ENCODE assay signal across 14 mouse cellular contexts in the genomic region with DNA sequence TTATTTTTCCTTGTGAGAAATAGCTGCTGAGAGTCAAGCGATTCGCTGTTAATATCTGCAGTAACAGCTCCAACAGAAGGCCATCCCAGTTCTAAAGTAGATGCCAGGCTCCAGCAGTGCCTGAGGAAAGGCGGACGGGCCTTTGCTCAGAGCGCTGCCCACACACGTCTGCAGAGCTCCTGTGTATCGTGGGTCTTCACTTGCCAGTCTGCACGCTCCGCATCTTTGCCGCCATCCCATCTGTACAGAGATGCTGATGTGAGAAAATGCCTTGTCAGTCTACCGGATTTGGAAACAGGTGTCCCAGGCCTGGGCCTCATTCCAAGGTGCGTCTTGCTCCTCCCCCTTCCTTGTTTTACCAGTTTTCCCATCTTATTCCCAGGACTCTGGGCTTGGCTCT. TPM values are rescaled to one million over a fixed set of nuclear protein-coding genes. Genes with fewer than 3 reads are reported as not detected.
DNase-seq lines count a peak whose midpoint lies in the region; ATAC-seq and TF ChIP-seq lines count a peak whose summit lies in the region.
"Had no signal": no experiment of that assay in that cellular context is flagged by ENCODE, and none has a peak within 500 bp of the region (broad histone marks: within the 10 kb centered on the region; RNA-seq: fewer than 3 reads in every experiment).

No protein-coding gene starts in this region.

- TF ChIP-seq CTCF in hindbrain, postnatal 0 days (IDR thresholded peaks at IDR 0.05; ENCODE audit: low read depth) = no peak

- no peak for ATAC-seq in hindbrain, postnatal 0 days

- H3K9me3 ChIP-seq in hindbrain, postnatal 0 days (ENCODE audit: low read length) = no peaks in the 10 kb centered on the region
- H3K9me3 ChIP-seq in hindbrain, embryonic 10.5 days = no peaks in the 10 kb centered on the region
- H3K9me3 ChIP-seq: embryonic facial prominence, embryonic 12.5 days; limb, embryonic 13.5 days; lung, embryonic 15.5 days had no signal

- no peaks in the 10 kb centered on the region for H3K4me1 ChIP-seq in hindbrain, postnatal 0 days (ENCODE audit: insufficient read depth, low read length)
- H3K4me1 ChIP-seq in hindbrain, embryonic 10.5 days (replicated peaks) = peaks cover 2% of the 10 kb centered on the region; the same call in 1 of the 2 replicates

- H3K36me3 ChIP-seq in hindbrain, postnatal 0 days (ENCODE audit: insufficient read depth, low read length) = no peaks in the 10 kb centered on the region
- no peaks in the 10 kb centered on the region for H3K36me3 ChIP-seq in hindbrain, embryonic 10.5 days
- H3K36me3 ChIP-seq: embryonic facial prominence, embryonic 12.5 days; limb, embryonic 13.5 days; lung, embryonic 15.5 days had no signal

- peak overlapping the region; percentile 20; the same call in 1 of the 2 replicates for H3K27ac ChIP-seq in hindbrain, postnatal 0 days
- no peak overlapping the region for H3K27ac ChIP-seq in hindbrain, embryonic 10.5 days
- H3K27ac ChIP-seq: embryonic facial prominence, embryonic 12.5 days; limb, embryonic 13.5 days; lung, embryonic 15.5 days; stomach, postnatal 0 days had no signal

- peak; percentile 13 for DNase-seq in hindbrain, postnatal 0 days (ENCODE audit: low spot score)
- no peak for DNase-seq in hindbrain, embryonic 10.5 days (ENCODE audit: low spot score)
- peak; percentile 50 for DNase-seq in layer of hippocampus, adult 11-12 months (ENCODE audit: low spot score)
- peak; percentile 27 to 78 for DNase-seq in left cerebral cortex, adult 8-10 months (ENCODE audit: low spot score in 2 of 2)
- DNase-seq in right cerebral cortex, postnatal 4 days = peak; percentile 10
- no peak for DNase-seq in spleen, postnatal 10 days (ENCODE audit: low spot score in 2 of 2)
- DNase-seq in natural killer cell, adult 2 months (ENCODE audit: low spot score in 2 of 2) = no peak
- DNase-seq in c-Kit-positive CD71-positive TER-119-positive erythroid progenitor cells, embryonic 14.5 days (ENCODE audit: low spot score) = no peak
- DNase-seq: gastrocnemius, postnatal 14 days; kidney, adult 8-10 months had no signal

- no peak overlapping the region for H3K4me3 ChIP-seq in hindbrain, postnatal 0 days (ENCODE audit: low read length)
- no peak overlapping the region for H3K4me3 ChIP-seq in hindbrain, embryonic 10.5 days
- H3K4me3 ChIP-seq: embryonic facial prominence, embryonic 12.5 days; limb, embryonic 13.5 days; lung, embryonic 15.5 days had no signal

- 63% methylated on average over 12 of the region's 12 CpGs for WGBS in hindbrain, postnatal 0 days
- 89% methylated on average over 12 of the region's 12 CpGs for WGBS in hindbrain, embryonic 10.5 days

- H3K4me2 ChIP-seq in hindbrain, postnatal 0 days (ENCODE audit: low read depth, low read length) = no peak overlapping the region
- H3K4me2 ChIP-seq: embryonic facial prominence, embryonic 12.5 days; limb, embryonic 13.5 days; lung, embryonic 15.5 days had no signal

- H3K9ac ChIP-seq in hindbrain, postnatal 0 days (replicated peaks; ENCODE audit: low read length) = no peak overlapping the region
- H3K9ac ChIP-seq: embryonic facial prominence, embryonic 12.5 days; limb, embryonic 13.5 days; lung, embryonic 15.5 days had no signal

- no peaks in the 10 kb centered on the region for H3K27me3 ChIP-seq in hindbrain, postnatal 0 days (ENCODE audit: insufficient read depth, low read length)
- H3K27me3 ChIP-seq in hindbrain, embryonic 10.5 days (ENCODE audit: insufficient read depth, poor library complexity, severe bottlenecking) = no peaks in the 10 kb centered on the region
- H3K27me3 ChIP-seq: embryonic facial prominence, embryonic 12.5 days; limb, embryonic 13.5 days; lung, embryonic 15.5 days had no signal

RNA-seq across cellular contexts. Expression of gene Arl15, which starts 27.6 kb away (rescaled TPM):
- 32.6 and 37.8 TPM in 2 replicates for total RNA-seq in hindbrain, postnatal 0 days (2014; rRNA removed)
- polyA plus RNA-seq in hindbrain, postnatal 0 days (2015; fragmentation: Nextera tagmentation; extraction: Ambion mirVana) = 12.6 and 13.6 TPM in 2 replicates
- 10.3 and 10.8 TPM in 2 replicates for polyA plus RNA-seq in hindbrain, embryonic 10.5 days (2016; fragmentation: Nextera tagmentation; extraction: Ambion mirVana)
- 10 to 100 TPM; 29.9 to 36.1 (median 33.4) TPM for total RNA-seq in left cerebral cortex, adult 8-10 months (2022)

Comparison
In these comparisons a context has a peak if more than half of its experiments do, and no peak if none do; other contexts are left out.
1. DNase-seq: peak in hindbrain, postnatal 0 days (single experiment), layer of hippocampus, adult 11-12 months (single experiment), left cerebral cortex, adult 8-10 months (2 of 2) and right cerebral cortex, postnatal 4 days (single experiment); none in hindbrain, embryonic 10.5 days (single experiment), spleen, postnatal 10 days (0 of 2), natural killer cell, adult 2 months (0 of 2) and c-Kit-positive CD71-positive TER-119-positive erythroid progenitor cells, embryonic 14.5 days (single experiment).